Mouse (Mus musculus): ENCODE measurements around the gene Ppp4r3b. TPM values are rescaled to one million over a fixed set of nuclear protein-coding genes. Genes with fewer than 3 reads are reported as not detected.

Ppp4r3b gene
- total RNA-seq, 2 experiments from 2014 or later: 50.9 to 51.5 TPM

- no peak for DNase-seq (ENCODE audit: low spot score in 2 of 2)
Observed at GRCm38 (mm10) chr11:29237364-29237763, 64.7 kb downstream of the Ppp4r3b start.

GRCm38 (mm10) chr11:29238047-29238446, 65.4 kb downstream of the Ppp4r3b start:
- no peak for DNase-seq (ENCODE audit: low spot score in 2 of 2)

- no peak for DNase-seq (ENCODE audit: low spot score in 2 of 2)
Observed at GRCm38 (mm10) chr11:29238551-29238950, 65.9 kb downstream of the Ppp4r3b start.

GRCm38 (mm10) chr11:29239353-29239752, 66.7 kb downstream of the Ppp4r3b start:
- peak in 1 of 2 experiments; percentile 0 for DNase-seq (ENCODE audit: low spot score in 2 of 2)

GRCm38 (mm10) chr11:29241961-29242360, 69.3 kb downstream of the Ppp4r3b start:
- peak in 1 of 2 experiments; percentile 1 for DNase-seq (ENCODE audit: low spot score in 2 of 2)

GRCm38 (mm10) chr11:29245988-29246387, 73.3 kb downstream of the Ppp4r3b start:
- DNase-seq (ENCODE audit: low spot score in 2 of 2): no peak

- peak; percentile 87 to 96 for DNase-seq (ENCODE audit: low spot score in 2 of 2)
Observed at GRCm38 (mm10) chr11:29246883-29247650, 74.4 kb downstream of the Ppp4r3b start, which contains the start of gene Cfap36. Gene Cfap36, minus strand, starts transcription at chr11:29247409.

GRCm38 (mm10) chr11:29247725-29248124, 75.0 kb downstream of the Ppp4r3b start:
- DNase-seq (ENCODE audit: low spot score in 2 of 2): no peak

GRCm38 (mm10) chr11:29248386-29248785, 75.7 kb downstream of the Ppp4r3b start:
- DNase-seq (ENCODE audit: low spot score in 2 of 2): no peak

GRCm38 (mm10) chr11:29254643-29255042, 82.0 kb downstream of the Ppp4r3b start:
- no peak for DNase-seq (ENCODE audit: low spot score in 2 of 2)

- DNase-seq (ENCODE audit: low spot score in 2 of 2): peak in 1 of 2 experiments; percentile 76
Observed at GRCm38 (mm10) chr11:29267824-29268223, 95.1 kb downstream of the Ppp4r3b start.

Other genes starting within 250 kb of the Ppp4r3b start
- gene Pnpt1, start 42.1 kb upstream of the Ppp4r3b start, total RNA-seq (2021): 10 to 100 TPM; 20.5 to 22.7 TPM
- 100 to 1,000 TPM; 122 to 123 TPM for gene Cfap36, start 74.5 kb downstream of the Ppp4r3b start, total RNA-seq (2021)
- 10 to 100 TPM; 52.8 to 58.0 TPM for gene Ccdc88a, start 200.8 kb downstream of the Ppp4r3b start, total RNA-seq (2021)